Comparison of ENCODE assay signal across 10 mouse cellular contexts in the genomic region with DNA sequence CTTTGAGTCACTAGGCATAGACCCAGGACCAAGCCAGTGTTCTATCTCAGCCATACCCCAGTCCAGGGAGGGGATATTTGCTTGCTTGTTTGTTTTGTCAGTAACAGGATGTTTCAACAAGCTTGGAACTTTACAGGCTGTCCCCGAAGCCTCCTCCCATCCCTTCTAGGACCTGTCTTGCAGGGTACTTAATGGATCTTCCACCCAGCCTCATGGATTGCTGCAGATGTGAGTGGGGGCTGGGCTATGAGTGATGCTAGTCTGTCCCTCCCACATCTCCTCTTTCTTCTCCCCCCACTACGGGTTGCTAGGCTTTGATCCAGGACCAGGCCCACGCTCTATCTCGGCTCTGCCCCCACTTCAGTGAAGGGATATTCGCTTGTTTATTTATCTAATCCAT. TPM values are rescaled to one million over a fixed set of nuclear protein-coding genes. Genes with fewer than 3 reads are reported as not detected.
DNase-seq lines count a peak whose midpoint lies in the region; ATAC-seq lines count a peak whose summit lies in the region.
"Had no signal": no experiment of that assay in that cellular context is flagged by ENCODE, and none has a peak within 500 bp of the region (broad histone marks: within the 10 kb centered on the region; RNA-seq: fewer than 3 reads in every experiment).

No protein-coding gene starts in this region.

- no peaks in the 10 kb centered on the region for H3K27me3 ChIP-seq in midbrain, embryonic 13.5 days
- H3K27me3 ChIP-seq: midbrain, embryonic 12.5 days; Patski had no signal

- intact Hi-C loops in heart, postnatal 10 days (cut with DNase I) = no loop called here

- peak; percentile 98 for DNase-seq in heart, adult 11 months
- DNase-seq in heart, postnatal 10 days = no peak
- DNase-seq in urinary bladder, postnatal 14 days (ENCODE audit: low spot score) = peak; percentile 46
- no peak for DNase-seq in urinary bladder, postnatal 36 days (ENCODE audit: low spot score in 2 of 2)
- peak; percentile 38 to 59 for DNase-seq in kidney, postnatal 4 days
- DNase-seq in spleen, postnatal 36 days (ENCODE audit: low spot score in 2 of 2) = no peak
- DNase-seq in layer of hippocampus, adult 9-10 months (ENCODE audit: low spot score) = no peak

- H3K4me1 ChIP-seq in midbrain, embryonic 13.5 days (replicated peaks) = peaks cover 17% of the 10 kb centered on the region

- no peak overlapping the region for H3K27ac ChIP-seq in midbrain, embryonic 13.5 days
- H3K27ac ChIP-seq: midbrain, embryonic 12.5 days had no signal

- no peak overlapping the region for H3K4me2 ChIP-seq in midbrain, embryonic 13.5 days (replicated peaks)
- H3K4me2 ChIP-seq: midbrain, embryonic 12.5 days had no signal

- no peaks in the 10 kb centered on the region for H3K36me3 ChIP-seq in midbrain, embryonic 13.5 days
- H3K36me3 ChIP-seq: midbrain, embryonic 12.5 days had no signal

- H3K9me3 ChIP-seq in midbrain, embryonic 13.5 days = no peaks in the 10 kb centered on the region
- H3K9me3 ChIP-seq: midbrain, embryonic 12.5 days had no signal

- WGBS in midbrain, embryonic 13.5 days = 68% methylated on average over 5 of the region's 5 CpGs

- no peak for ATAC-seq in midbrain, embryonic 13.5 days
- ATAC-seq: Patski had no signal

- no peak overlapping the region for H3K4me3 ChIP-seq in midbrain, embryonic 13.5 days (replicated peaks)
- H3K4me3 ChIP-seq: midbrain, embryonic 12.5 days had no signal

- H3K9ac ChIP-seq in midbrain, embryonic 13.5 days (replicated peaks) = no peak overlapping the region
- H3K9ac ChIP-seq: midbrain, embryonic 12.5 days had no signal

RNA-seq across cellular contexts. Expression of gene Sec14l1, which starts 16.8 kb away (rescaled TPM):
- 10 to 100 TPM; 79.2 to 91.1 TPM for total RNA-seq in heart, postnatal 10 days (2021)
- polyA plus RNA-seq in midbrain, embryonic 13.5 days (2015; fragmentation: Nextera tagmentation; extraction: Ambion mirVana) = 62.4 and 67.0 TPM in 2 replicates

Comparison
In these comparisons a context has a peak if more than half of its experiments do, and no peak if none do; other contexts are left out.
1. DNase-seq: peak in heart, adult 11 months (single experiment), urinary bladder, postnatal 14 days (single experiment) and kidney, postnatal 4 days (2 of 2); none in heart, postnatal 10 days (0 of 2), urinary bladder, postnatal 36 days (0 of 2), spleen, postnatal 36 days (0 of 2) and layer of hippocampus, adult 9-10 months (single experiment).